Mouse (Mus musculus): ENCODE data around the gene Phox2b. TPM values are rescaled to one million over a fixed set of nuclear protein-coding genes. Genes with fewer than 3 reads are reported as not detected.

The Phox2b gene
- polyA plus RNA-seq, 1 experiment from 2014 or later, result 0.43 TPM

GRCm38 (mm10) chr5:67095651-67096377 lies 3.3 kb downstream of the Phox2b start:
- Histone ChIP-seq H3K27ac (ENCODE audit: low read depth, low read length) (no peak overlapping the region), H3K4me1 (ENCODE audit: control insufficient read depth, insufficient read depth, low read length) (peaks cover 9% of the 10 kb centered on the region), H3K36me3 (ENCODE audit: control insufficient read depth, insufficient read depth, low read length) (no peaks in the 10 kb centered on the region), H3K4me2 (peak overlapping the region; percentile 69), H3K9ac (ENCODE audit: low read depth, low read length) (no peak overlapping the region), H3K27me3 (ENCODE audit: control insufficient read depth, insufficient read depth, low read length) (peaks cover 90% of the 10 kb centered on the region), H3K9me3 (replicated peaks; ENCODE audit: control insufficient read depth, low read length) (no peaks in the 10 kb centered on the region), H3K4me3 (ENCODE audit: low read depth, low read length) (peak overlapping the region; percentile 40)
- under 1% methylated on average over 46 of the region's 47 CpGs for WGBS (ENCODE audit: insufficient replicate concordance)
- no peak for ATAC-seq (replicated peaks; ENCODE audit: insufficient number of reproducible peaks, low FRiP score, low TSS enrichment)

DNA sequence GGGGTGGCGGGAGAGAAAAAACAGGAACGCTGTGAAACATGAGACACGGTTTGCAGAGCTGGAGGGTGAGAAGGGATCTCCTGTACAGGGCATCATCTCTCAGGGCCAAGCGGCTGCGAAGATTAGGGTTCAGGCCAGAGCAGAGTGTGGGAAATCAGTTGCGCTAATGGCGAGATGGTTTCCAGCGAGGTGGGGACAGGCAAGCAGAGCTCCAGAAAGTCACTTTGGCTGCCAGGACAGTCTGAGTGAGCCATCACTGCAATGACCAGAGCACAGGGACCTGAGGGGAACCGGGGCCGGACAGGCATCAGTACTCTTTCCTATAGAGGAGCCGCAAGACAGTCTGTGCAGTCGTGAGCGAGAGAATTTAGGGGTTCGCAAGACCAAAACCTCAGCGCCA lies 3.9 kb downstream of the Phox2b start:
- 3% methylated on average over 15 of the region's 15 CpGs for WGBS (ENCODE audit: insufficient replicate concordance)
- H3K9me3 ChIP-seq (replicated peaks; ENCODE audit: control insufficient read depth, low read length), result no peaks in the 10 kb centered on the region
- no peak for ATAC-seq (replicated peaks; ENCODE audit: insufficient number of reproducible peaks, low FRiP score, low TSS enrichment)

DNA sequence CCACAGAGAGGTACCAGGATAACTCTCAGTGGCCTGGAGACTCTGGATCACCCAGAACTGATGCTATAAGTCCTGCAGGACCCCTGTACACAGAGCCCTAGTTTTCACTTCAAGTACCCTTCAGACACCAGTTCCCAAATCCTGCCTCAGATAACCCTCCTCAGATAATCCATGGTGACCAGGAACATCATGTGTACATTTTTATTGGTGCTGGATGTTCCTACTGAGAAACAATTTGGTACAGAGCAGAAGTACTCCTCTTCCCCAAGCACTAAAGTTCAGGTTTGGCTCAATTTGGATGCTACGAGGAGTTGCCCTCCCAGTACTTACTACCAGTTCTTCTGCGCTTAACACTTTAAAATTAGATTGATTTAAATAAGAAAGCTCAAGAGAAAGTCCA lies 5.1 kb downstream of the Phox2b start:
- Histone ChIP-seq H3K4me1 (ENCODE audit: control insufficient read depth, insufficient read depth, low read length) (peaks cover 9% of the 10 kb centered on the region), H3K4me2 (no peak overlapping the region), H3K4me3 (ENCODE audit: low read depth, low read length) (no peak overlapping the region), H3K36me3 (ENCODE audit: control insufficient read depth, insufficient read depth, low read length) (no peaks in the 10 kb centered on the region), H3K9ac (ENCODE audit: low read depth, low read length) (no peak overlapping the region), H3K27ac (ENCODE audit: low read depth, low read length) (no peak overlapping the region), H3K27me3 (ENCODE audit: control insufficient read depth, insufficient read depth, low read length) (peaks cover 83% of the 10 kb centered on the region), H3K9me3 (replicated peaks; ENCODE audit: control insufficient read depth, low read length) (no peaks in the 10 kb centered on the region)
- ATAC-seq (replicated peaks; ENCODE audit: insufficient number of reproducible peaks, low FRiP score, low TSS enrichment), result no peak
- 23% methylated on average over 2 of the region's 2 CpGs for WGBS (ENCODE audit: insufficient replicate concordance)

More for the DNA sequence above, 3.9 kb downstream of the Phox2b start:
- no peak overlapping the region for H3K27ac ChIP-seq (ENCODE audit: low read depth, low read length)
- no peak overlapping the region for H3K4me3 ChIP-seq (ENCODE audit: low read depth, low read length)
- H3K36me3 ChIP-seq (ENCODE audit: control insufficient read depth, insufficient read depth, low read length), result no peaks in the 10 kb centered on the region
- H3K4me1 ChIP-seq (ENCODE audit: control insufficient read depth, insufficient read depth, low read length), result peaks cover 9% of the 10 kb centered on the region
- H3K27me3 ChIP-seq (ENCODE audit: control insufficient read depth, insufficient read depth, low read length), result peaks cover 91% of the 10 kb centered on the region
- no peak overlapping the region for H3K9ac ChIP-seq (ENCODE audit: low read depth, low read length)
- no peak overlapping the region for H3K4me2 ChIP-seq

GRCm38 (mm10) chr5:67091766-67092165 lies 7.3 kb downstream of the Phox2b start:
- Histone ChIP-seq H3K27me3 (ENCODE audit: control insufficient read depth, insufficient read depth, low read length) (peaks cover 64% of the 10 kb centered on the region), H3K4me2 (no peak overlapping the region), H3K4me1 (ENCODE audit: control insufficient read depth, insufficient read depth, low read length) (peaks cover 9% of the 10 kb centered on the region), H3K36me3 (ENCODE audit: control insufficient read depth, insufficient read depth, low read length) (no peaks in the 10 kb centered on the region), H3K9ac (ENCODE audit: low read depth, low read length) (no peak overlapping the region), H3K4me3 (ENCODE audit: low read depth, low read length) (no peak overlapping the region), H3K27ac (ENCODE audit: low read depth, low read length) (no peak overlapping the region), H3K9me3 (replicated peaks; ENCODE audit: control insufficient read depth, low read length) (no peaks in the 10 kb centered on the region)
- WGBS (ENCODE audit: insufficient replicate concordance), result 16% methylated on average over 4 of the region's 4 CpGs
- ATAC-seq (replicated peaks; ENCODE audit: insufficient number of reproducible peaks, low FRiP score, low TSS enrichment), result no peak

- Histone ChIP-seq H3K9ac (ENCODE audit: low read depth, low read length) (no peak overlapping the region), H3K36me3 (ENCODE audit: control insufficient read depth, insufficient read depth, low read length) (no peaks in the 10 kb centered on the region), H3K9me3 (replicated peaks; ENCODE audit: control insufficient read depth, low read length) (no peaks in the 10 kb centered on the region), H3K27ac (ENCODE audit: low read depth, low read length) (no peak overlapping the region), H3K27me3 (ENCODE audit: control insufficient read depth, insufficient read depth, low read length) (peaks cover 56% of the 10 kb centered on the region), H3K4me2 (no peak overlapping the region), H3K4me3 (ENCODE audit: low read depth, low read length) (no peak overlapping the region), H3K4me1 (ENCODE audit: control insufficient read depth, insufficient read depth, low read length) (peaks cover 4% of the 10 kb centered on the region; the same call in 1 of the 2 replicates)
- ATAC-seq (replicated peaks; ENCODE audit: insufficient number of reproducible peaks, low FRiP score, low TSS enrichment), result no peak
- 55% methylated on average over 5 of the region's 5 CpGs for WGBS (ENCODE audit: insufficient replicate concordance)
Measured at GRCm38 (mm10) chr5:67090856-67091255, 8.2 kb downstream of the Phox2b start.

DNA sequence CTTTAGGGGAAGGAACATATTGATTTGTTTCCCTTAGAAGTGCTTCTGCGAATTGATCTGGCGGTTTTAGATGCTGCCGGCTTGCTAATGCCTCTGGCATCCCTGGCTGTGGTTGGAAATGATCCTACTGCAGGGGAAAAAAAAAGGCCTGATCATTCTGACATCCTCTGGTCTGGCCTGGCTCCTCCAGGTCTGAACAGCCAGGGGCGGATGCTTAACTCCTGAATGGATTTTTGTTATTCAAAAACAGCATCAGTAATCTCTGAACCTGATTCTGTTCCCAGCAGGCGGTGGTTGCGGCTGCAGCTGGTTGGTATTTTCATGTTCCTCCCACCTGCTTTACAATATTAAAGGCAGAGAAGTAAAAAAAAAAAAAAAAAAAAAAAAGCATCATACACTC lies 16.0 kb downstream of the Phox2b start:
- Histone ChIP-seq H3K9me3 (replicated peaks; ENCODE audit: control insufficient read depth, low read length) (peaks cover 5% of the 10 kb centered on the region), H3K4me2 (no peak overlapping the region), H3K9ac (ENCODE audit: low read depth, low read length) (no peak overlapping the region), H3K4me1 (ENCODE audit: control insufficient read depth, insufficient read depth, low read length) (no peaks in the 10 kb centered on the region), H3K27me3 (ENCODE audit: control insufficient read depth, insufficient read depth, low read length) (peaks cover 20% of the 10 kb centered on the region), H3K27ac (ENCODE audit: low read depth, low read length) (no peak overlapping the region), H3K36me3 (ENCODE audit: control insufficient read depth, insufficient read depth, low read length) (no peaks in the 10 kb centered on the region), H3K4me3 (ENCODE audit: low read depth, low read length) (no peak overlapping the region)
- no peak for ATAC-seq (replicated peaks; ENCODE audit: insufficient number of reproducible peaks, low FRiP score, low TSS enrichment)
- 42% methylated on average over 6 of the region's 6 CpGs for WGBS (ENCODE audit: insufficient replicate concordance)

DNA sequence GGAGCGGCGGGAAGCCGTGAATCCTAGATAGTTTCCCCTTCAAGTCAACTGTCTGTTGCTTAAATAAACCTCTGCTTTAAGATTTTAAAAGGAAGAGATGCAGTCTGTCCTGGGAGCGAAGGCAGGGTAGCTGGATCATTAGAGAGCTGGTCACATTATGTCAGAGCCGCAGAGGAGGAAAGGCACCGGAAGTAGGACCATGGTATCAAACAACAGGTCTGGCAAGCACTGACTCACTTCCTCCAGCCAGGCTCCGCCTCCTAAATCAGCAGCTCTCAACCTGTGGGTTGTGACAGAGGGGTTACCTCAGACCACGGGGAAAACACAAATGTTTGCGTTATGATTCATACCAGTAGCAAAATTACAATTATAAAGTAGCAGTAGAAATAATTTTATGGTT lies 35.5 kb downstream of the Phox2b start:
- H3K27ac ChIP-seq (ENCODE audit: low read depth, low read length), result no peak overlapping the region
- WGBS (ENCODE audit: insufficient replicate concordance), result 76% methylated on average over 9 of the region's 9 CpGs
- H3K9me3 ChIP-seq (replicated peaks; ENCODE audit: control insufficient read depth, low read length), result no peaks in the 10 kb centered on the region
- no peaks in the 10 kb centered on the region for H3K36me3 ChIP-seq (ENCODE audit: control insufficient read depth, insufficient read depth, low read length)
- ATAC-seq (replicated peaks; ENCODE audit: insufficient number of reproducible peaks, low FRiP score, low TSS enrichment), result no peak
- no peak overlapping the region for H3K9ac ChIP-seq (ENCODE audit: low read depth, low read length)
- no peaks in the 10 kb centered on the region for H3K4me1 ChIP-seq (ENCODE audit: control insufficient read depth, insufficient read depth, low read length)
- no peak overlapping the region for H3K4me2 ChIP-seq
- no peaks in the 10 kb centered on the region for H3K27me3 ChIP-seq (ENCODE audit: control insufficient read depth, insufficient read depth, low read length)
- H3K4me3 ChIP-seq (ENCODE audit: low read depth, low read length), result no peak overlapping the region

GRCm38 (mm10) chr5:67060519-67060918 lies 38.6 kb downstream of the Phox2b start:
- ATAC-seq (replicated peaks; ENCODE audit: insufficient number of reproducible peaks, low FRiP score, low TSS enrichment), result no peak
- Histone ChIP-seq H3K4me3 (ENCODE audit: low read depth, low read length) (no peak overlapping the region), H3K36me3 (ENCODE audit: control insufficient read depth, insufficient read depth, low read length) (no peaks in the 10 kb centered on the region), H3K9ac (ENCODE audit: low read depth, low read length) (no peak overlapping the region), H3K4me1 (ENCODE audit: control insufficient read depth, insufficient read depth, low read length) (no peaks in the 10 kb centered on the region), H3K27me3 (ENCODE audit: control insufficient read depth, insufficient read depth, low read length) (no peaks in the 10 kb centered on the region; the same call in 1 of the 2 replicates), H3K9me3 (replicated peaks; ENCODE audit: control insufficient read depth, low read length) (no peaks in the 10 kb centered on the region), H3K27ac (ENCODE audit: low read depth, low read length) (no peak overlapping the region), H3K4me2 (no peak overlapping the region)
- 38% methylated on average over 3 of the region's 4 CpGs for WGBS (ENCODE audit: insufficient replicate concordance)

DNA sequence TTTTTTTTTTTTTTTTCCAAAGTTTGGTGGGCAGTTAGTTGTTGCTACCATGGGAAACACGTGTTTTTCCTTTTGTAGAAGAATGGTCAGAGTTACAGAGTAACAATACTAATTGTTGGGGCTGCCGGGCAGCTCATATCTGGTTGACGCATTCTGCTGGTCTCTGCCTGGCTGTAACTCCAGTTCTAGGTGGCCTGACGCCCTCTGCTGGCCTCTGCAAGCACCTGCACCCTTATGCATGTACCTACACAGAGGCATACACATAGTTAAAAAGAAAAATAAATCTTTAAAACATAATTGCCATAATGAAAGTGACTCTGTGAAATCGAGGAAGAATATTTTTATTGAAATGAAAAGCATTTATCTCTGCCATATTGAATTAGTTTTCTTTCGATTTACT lies 41.3 kb downstream of the Phox2b start:
- H3K9me3 ChIP-seq (replicated peaks; ENCODE audit: control insufficient read depth, low read length), result no peaks in the 10 kb centered on the region
- ATAC-seq (replicated peaks; ENCODE audit: insufficient number of reproducible peaks, low FRiP score, low TSS enrichment), result no peak
- no peak overlapping the region for H3K4me3 ChIP-seq (ENCODE audit: low read depth, low read length)
- no peaks in the 10 kb centered on the region for H3K4me1 ChIP-seq (ENCODE audit: control insufficient read depth, insufficient read depth, low read length)
- no peak overlapping the region for H3K27ac ChIP-seq (ENCODE audit: low read depth, low read length)
- no peaks in the 10 kb centered on the region for H3K36me3 ChIP-seq (ENCODE audit: control insufficient read depth, insufficient read depth, low read length)
- H3K27me3 ChIP-seq (ENCODE audit: control insufficient read depth, insufficient read depth, low read length), result no peaks in the 10 kb centered on the region; the same call in 1 of the 2 replicates
- 80% methylated on average over 6 of the region's 6 CpGs for WGBS (ENCODE audit: insufficient replicate concordance)
- H3K4me2 ChIP-seq, result no peak overlapping the region
- no peak overlapping the region for H3K9ac ChIP-seq (ENCODE audit: low read depth, low read length)
